Mouse (Mus musculus) midbrain, embryonic 12.5 days (tissue): ENCODE measurements around the gene Madcam1. TPM values are rescaled to one million over a fixed set of nuclear protein-coding genes. Genes with fewer than 3 reads are reported as not detected.

Experiments used
- ATAC-seq: fragments of 200-750 bp; cut with Nextera tagmentation; 2 replicates; pipeline ENCODE4 v1.8.0; 2017; ENCODE audit warnings: low read depth, moderate TSS enrichment, moderate library complexity; ENCODE audit not compliant: low FRiP score
- H3K27ac ChIP-seq: fragments of 300-500 bp; sonication (generic); replicated peaks from 2 replicates; pipeline ENCODE4 v1.5.1; 2016; ENCODE audit warnings: mild to moderate bottlenecking
- H3K27me3 ChIP-seq: fragments of 300-500 bp; sonication (generic); 2 replicates; pipeline ENCODE4 v1.6.1; 2016; ENCODE audit warnings: mild to moderate bottlenecking
- H3K36me3 ChIP-seq: fragments of 300-500 bp; sonication (generic); 2 replicates; pipeline ENCODE4 v1.6.1; 2016
- H3K4me1 ChIP-seq: fragments of 300-500 bp; sonication (generic); 2 replicates; pipeline ENCODE4 v1.6.1; 2016
- H3K4me2 ChIP-seq: fragments of 300-500 bp; sonication (generic); replicated peaks from 2 replicates; pipeline ENCODE4 v1.6.1; 2016; ENCODE audit warnings: mild to moderate bottlenecking, moderate library complexity
- H3K4me3 ChIP-seq: fragments of 300-500 bp; sonication (generic); 2 replicates; pipeline ENCODE4 v1.5.1; 2016; ENCODE audit warnings: mild to moderate bottlenecking
- H3K9ac ChIP-seq: fragments of 300-500 bp; sonication (generic); replicated peaks from 2 replicates; pipeline ENCODE4 v1.6.1; 2016; ENCODE audit warnings: mild to moderate bottlenecking, moderate library complexity
- H3K9me3 ChIP-seq: fragments of 300-500 bp; sonication (generic); 2 replicates; pipeline ENCODE4 v1.6.1; 2016; ENCODE audit warnings: mild to moderate bottlenecking
- WGBS: fragments of 180-500 bp; shearing (Covaris S2); methylation state at CpG from one replicate; pipeline ENCODE4 v1.1.7; 2016; 5-methylcytosine and 5-hydroxymethylcytosine counted together
- polyA plus RNA-seq: library from polyadenylated mRNA; unstranded; fragments of >200 nt; fragmentation: Nextera tagmentation; extraction: Ambion mirVana; gene quantifications from 2 replicates; pipeline ENCODE4 v1.2.1, GENCODE M21; 2016

The Madcam1 gene
- polyA plus RNA-seq, 1 experiment from 2014 or later, result 1.7 TPM

DNA sequence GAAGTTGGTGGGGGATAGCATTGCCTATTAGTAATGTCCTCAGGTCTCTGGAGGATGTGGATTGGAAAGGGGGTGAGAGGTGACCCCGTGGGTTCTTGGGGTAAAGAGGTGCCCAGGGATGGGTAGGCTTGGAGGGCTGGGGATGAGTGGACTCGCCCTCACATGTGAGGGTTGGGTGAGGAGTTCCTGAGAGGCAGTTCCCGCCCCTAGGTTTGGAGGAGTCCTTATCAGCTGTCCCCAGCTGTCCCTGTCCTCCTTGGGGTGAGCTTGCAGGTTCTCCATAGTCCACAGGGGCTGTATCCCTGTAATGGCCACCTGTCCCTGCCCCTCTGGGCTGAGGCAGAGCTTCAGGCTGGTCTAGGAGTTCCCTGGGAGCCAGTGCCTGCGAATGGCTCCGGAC is 41.6 kb downstream of the Madcam1 start:
- H3K9ac ChIP-seq, result peak overlapping the region; percentile 92
- H3K4me3 ChIP-seq, result peak overlapping the region; percentile 82
- no peaks in the 10 kb centered on the region for H3K9me3 ChIP-seq
- peak overlapping the region; percentile 98 for H3K4me2 ChIP-seq
- H3K27me3 ChIP-seq, result no peaks in the 10 kb centered on the region
- H3K27ac ChIP-seq, result no peak overlapping the region; the same call in 1 of the 2 replicates
- peaks cover 28% of the 10 kb centered on the region for H3K4me1 ChIP-seq
- ATAC-seq, result no peak
- H3K36me3 ChIP-seq, result peaks cover 34% of the 10 kb centered on the region
- WGBS, result 82% methylated on average over 5 of the region's 5 CpGs

DNA sequence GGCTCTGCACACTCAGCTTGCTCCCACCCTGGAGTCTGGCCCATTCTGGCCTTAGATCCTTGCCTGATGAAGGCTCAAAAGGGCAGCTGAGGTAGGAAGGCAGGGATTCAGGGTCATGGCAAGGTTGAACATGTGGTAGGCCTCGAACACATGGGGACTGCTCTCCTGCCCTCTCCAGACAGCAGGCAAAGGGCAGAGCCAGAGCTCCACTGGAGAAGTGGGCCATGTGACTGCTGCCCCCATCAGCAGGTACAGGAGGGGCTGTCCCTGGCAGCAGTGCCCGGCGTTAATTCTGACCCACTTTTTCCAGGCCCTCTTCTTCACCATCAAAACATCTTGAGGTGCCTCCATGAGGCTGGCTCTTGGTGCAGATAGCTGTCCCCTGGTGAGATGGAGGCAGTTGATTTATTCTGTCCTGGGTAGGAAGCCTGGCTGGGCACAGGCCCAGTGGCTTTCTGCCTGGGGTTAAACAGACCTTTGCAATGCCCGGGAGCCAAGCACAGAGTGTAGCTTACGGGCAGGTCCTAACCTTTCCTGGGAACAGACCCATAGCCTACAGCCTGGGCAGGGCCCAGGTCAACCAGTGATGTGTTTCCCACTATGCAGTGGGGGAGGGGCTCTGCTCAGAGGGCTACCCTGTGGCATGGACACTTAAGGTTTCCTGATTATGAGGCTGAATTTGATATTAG is 42.2 kb downstream of the Madcam1 start:
- H3K9me3 ChIP-seq, result no peaks in the 10 kb centered on the region
- peaks cover 25% of the 10 kb centered on the region for H3K4me1 ChIP-seq
- H3K9ac ChIP-seq, result peak overlapping the region; percentile 92
- H3K27me3 ChIP-seq, result no peaks in the 10 kb centered on the region
- H3K27ac ChIP-seq, result no peak overlapping the region; the same call in 1 of the 2 replicates
- peaks cover 40% of the 10 kb centered on the region for H3K36me3 ChIP-seq
- no peak for ATAC-seq
- peak overlapping the region; percentile 82 for H3K4me3 ChIP-seq
- peak overlapping the region; percentile 98 for H3K4me2 ChIP-seq
- 89% methylated on average over 5 of the region's 5 CpGs for WGBS

DNA sequence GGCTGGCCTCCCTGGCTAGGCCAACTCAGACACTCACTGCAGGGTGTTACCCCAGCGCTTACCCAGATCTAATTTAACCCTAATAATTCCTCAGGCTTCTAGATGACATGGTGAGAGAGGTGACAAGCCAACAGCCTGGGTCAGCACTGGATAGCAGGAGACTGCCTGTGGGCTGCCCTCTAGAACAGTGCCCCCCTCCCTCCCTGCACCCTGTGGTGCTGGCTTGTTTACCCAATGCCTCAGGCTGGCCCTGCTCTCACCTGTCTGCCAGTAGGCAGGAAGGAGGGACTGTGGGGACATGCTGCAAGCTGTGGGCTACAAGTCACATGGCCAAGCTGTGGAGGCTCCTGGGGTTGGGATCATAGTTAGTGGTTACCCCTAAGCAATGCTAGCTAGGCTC is 42.8 kb downstream of the Madcam1 start:
- no peaks in the 10 kb centered on the region for H3K9me3 ChIP-seq
- no peak for ATAC-seq
- H3K36me3 ChIP-seq, result peaks cover 46% of the 10 kb centered on the region
- 0 out of 2 replicates have a peak overlapping the region, but pooled peaks have one; percentile 17 for H3K4me2 ChIP-seq
- no peak overlapping the region for H3K27ac ChIP-seq
- 89% methylated on average over 1 of the region's 1 CpGs for WGBS
- H3K4me1 ChIP-seq, result peaks cover 25% of the 10 kb centered on the region
- no peaks in the 10 kb centered on the region for H3K27me3 ChIP-seq
- no peak overlapping the region for H3K9ac ChIP-seq
- H3K4me3 ChIP-seq, result no peak overlapping the region

DNA sequence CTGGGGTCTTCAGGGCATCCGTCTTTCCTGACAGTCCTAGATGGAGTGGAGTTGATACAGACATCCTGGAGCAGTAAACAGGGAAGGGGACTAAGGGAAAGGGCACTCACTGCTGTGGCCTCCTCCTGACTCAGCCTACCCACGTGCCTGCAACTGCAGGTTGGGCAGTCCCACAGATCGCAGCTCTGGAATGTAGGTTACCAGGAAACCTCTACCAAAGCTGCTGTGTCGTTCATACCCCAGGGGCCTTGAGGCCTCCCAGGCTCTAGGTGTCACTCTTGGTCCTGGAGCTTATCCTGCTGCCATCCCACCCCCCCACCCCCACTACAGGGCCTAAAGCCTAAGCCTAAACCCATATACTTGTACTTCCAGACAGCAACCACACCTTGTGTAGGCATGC is 43.4 kb downstream of the Madcam1 start:
- ATAC-seq, result no peak
- Histone ChIP-seq H3K4me2 (no peak overlapping the region), H3K4me1 (peaks cover 25% of the 10 kb centered on the region), H3K9me3 (no peaks in the 10 kb centered on the region), H3K9ac (no peak overlapping the region), H3K27ac (no peak overlapping the region), H3K36me3 (peaks cover 49% of the 10 kb centered on the region), H3K4me3 (no peak overlapping the region), H3K27me3 (no peaks in the 10 kb centered on the region)
- 77% methylated on average over 4 of the region's 4 CpGs for WGBS

DNA sequence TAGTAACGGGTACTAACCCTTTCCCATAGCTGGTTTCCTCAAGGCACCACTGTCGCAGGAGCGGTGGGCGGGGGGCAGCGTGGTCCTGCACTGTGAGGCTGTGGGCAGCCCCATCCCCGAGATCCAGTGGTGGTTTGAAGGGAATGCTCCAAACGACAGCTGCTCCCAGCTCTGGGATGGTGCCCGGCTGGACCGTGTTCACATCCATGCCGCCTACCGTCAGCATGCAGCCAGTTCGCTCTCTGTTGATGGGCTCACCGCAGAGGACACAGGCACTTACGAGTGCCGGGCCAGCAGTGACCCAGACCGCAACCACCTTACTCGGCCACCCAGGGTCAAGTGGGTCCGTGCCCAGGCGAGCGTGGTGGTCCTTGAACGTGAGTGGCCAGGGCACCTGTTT is 44.3 kb downstream of the Madcam1 start:
- Histone ChIP-seq H3K27ac (no peak overlapping the region), H3K4me1 (peaks cover 25% of the 10 kb centered on the region), H3K4me2 (no peak overlapping the region), H3K4me3 (no peak overlapping the region), H3K9me3 (no peaks in the 10 kb centered on the region), H3K27me3 (no peaks in the 10 kb centered on the region), H3K9ac (no peak overlapping the region), H3K36me3 (peaks cover 49% of the 10 kb centered on the region)
- WGBS, result 91% methylated on average over 21 of the region's 21 CpGs
- ATAC-seq, result no peak

DNA sequence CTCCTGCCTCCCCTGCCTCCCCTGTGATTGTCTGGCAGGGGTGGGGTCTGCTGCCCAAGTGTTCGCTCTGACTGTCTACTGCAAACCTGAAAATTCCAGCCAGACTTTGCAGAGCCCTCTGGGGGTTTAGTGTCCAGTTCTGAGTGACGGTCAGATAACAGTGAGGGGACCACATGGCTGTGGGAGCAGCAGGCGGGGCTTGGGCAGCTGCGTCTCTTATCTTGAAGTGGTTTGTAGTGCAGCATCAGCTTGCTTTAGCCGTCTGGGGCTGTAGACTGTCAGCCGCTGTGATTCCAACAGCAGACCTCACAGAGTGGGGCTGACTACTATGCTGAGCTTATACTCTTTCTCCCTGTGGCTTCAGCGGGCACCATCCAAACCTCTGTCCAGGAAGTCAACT is 44.9 kb downstream of the Madcam1 start:
- H3K27me3 ChIP-seq, result no peaks in the 10 kb centered on the region
- peaks cover 25% of the 10 kb centered on the region for H3K4me1 ChIP-seq
- H3K36me3 ChIP-seq, result peaks cover 49% of the 10 kb centered on the region
- H3K9me3 ChIP-seq, result no peaks in the 10 kb centered on the region
- H3K4me2 ChIP-seq, result no peak overlapping the region
- no peak for ATAC-seq
- H3K27ac ChIP-seq, result no peak overlapping the region
- H3K9ac ChIP-seq, result no peak overlapping the region
- WGBS, result 77% methylated on average over 7 of the region's 7 CpGs
- H3K4me3 ChIP-seq, result no peak overlapping the region

DNA sequence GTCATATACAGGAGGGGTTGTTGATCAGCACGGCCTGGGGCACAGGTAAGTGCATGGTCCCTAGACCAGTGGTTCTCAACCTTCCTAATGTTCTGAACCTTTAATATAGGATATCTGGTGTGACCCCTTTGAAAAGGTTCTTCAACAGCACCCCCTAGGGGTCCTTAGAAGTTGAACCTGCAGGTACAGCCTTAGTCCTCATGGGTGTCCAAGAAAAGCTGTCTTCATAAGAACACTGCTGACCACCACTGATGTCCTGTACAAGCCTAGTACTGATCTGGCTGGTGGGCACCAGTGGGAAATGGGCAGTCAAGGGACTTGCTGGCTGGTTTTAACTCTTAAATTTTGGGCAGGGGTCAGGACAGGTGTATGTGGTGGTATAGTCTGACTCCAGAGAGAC is 47.7 kb downstream of the Madcam1 start:
- 92% methylated on average over 1 of the region's 1 CpGs for WGBS
- Histone ChIP-seq H3K9me3 (no peaks in the 10 kb centered on the region), H3K36me3 (peaks cover 49% of the 10 kb centered on the region), H3K27me3 (peaks cover 26% of the 10 kb centered on the region), H3K4me2 (no peak overlapping the region), H3K27ac (no peak overlapping the region), H3K4me3 (no peak overlapping the region), H3K9ac (no peak overlapping the region), H3K4me1 (peaks cover 12% of the 10 kb centered on the region)
- ATAC-seq, result no peak

DNA sequence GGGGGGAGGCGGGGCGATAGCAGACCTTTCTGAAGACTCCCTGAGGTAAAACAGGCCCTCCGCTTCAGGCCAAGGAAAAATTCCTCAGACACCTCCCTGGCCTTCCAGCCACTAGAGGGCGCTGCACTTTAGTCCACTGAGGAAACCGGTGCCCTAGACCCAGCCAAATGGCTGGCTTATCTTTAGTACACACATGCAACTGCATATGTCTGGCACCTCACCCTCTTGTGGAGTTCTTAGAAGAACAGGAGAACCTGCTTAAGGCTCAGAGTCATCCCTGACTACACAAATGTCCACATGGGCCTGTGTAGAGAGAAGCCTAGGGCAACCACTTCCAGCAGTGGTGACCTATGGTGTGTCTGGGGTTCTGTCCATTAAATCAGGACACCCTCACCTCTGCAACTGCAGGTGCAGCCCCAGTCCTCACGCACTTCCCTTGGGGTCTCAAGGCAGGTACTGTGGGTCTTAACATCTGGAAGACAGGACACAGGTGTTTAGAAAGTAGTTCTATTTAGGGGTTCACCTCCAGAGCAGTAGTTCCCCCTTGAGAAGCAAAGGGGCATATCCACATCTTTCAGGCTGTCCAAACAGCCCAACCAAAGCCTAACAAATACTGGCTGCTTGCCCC is 48.3 kb downstream of the Madcam1 start:
- 13% methylated on average over 4 of the region's 6 CpGs for WGBS
- H3K36me3 ChIP-seq, result peaks cover 47% of the 10 kb centered on the region

DNA sequence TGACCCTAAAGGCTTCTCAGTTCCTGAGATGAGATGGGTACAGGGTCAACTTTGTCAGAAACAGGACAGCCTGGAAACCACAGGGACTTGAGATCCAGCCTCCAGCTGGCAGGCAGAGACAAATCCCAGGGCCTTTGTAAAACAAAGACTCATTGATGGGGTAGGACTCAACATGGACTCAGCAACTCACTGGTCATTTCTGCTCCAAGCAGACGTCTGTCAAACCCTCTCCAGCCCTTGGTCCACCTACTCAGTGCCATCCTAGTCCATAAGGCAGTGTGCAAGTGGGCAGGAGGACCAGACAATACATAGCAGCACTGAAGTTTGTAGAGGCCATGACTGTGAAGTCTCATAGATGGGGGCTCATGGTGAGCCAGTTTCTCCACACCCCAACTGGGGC is 48.8 kb downstream of the Madcam1 start:
- 38% methylated on average over 1 of the region's 1 CpGs for WGBS
- Histone ChIP-seq H3K4me3 (no peak overlapping the region), H3K9ac (no peak overlapping the region), H3K4me2 (no peak overlapping the region), H3K27ac (no peak overlapping the region), H3K36me3 (peaks cover 43% of the 10 kb centered on the region), H3K4me1 (peaks cover 18% of the 10 kb centered on the region), H3K27me3 (peaks cover 38% of the 10 kb centered on the region), H3K9me3 (no peaks in the 10 kb centered on the region)
- no peak for ATAC-seq

More for the DNA sequence above, 48.3 kb downstream of the Madcam1 start:
- Histone ChIP-seq H3K27ac (no peak overlapping the region), H3K9ac (no peak overlapping the region), H3K4me3 (no peak overlapping the region), H3K27me3 (peaks cover 32% of the 10 kb centered on the region), H3K4me2 (no peak overlapping the region), H3K9me3 (no peaks in the 10 kb centered on the region), H3K4me1 (peaks cover 15% of the 10 kb centered on the region)
- ATAC-seq, result no peak

DNA sequence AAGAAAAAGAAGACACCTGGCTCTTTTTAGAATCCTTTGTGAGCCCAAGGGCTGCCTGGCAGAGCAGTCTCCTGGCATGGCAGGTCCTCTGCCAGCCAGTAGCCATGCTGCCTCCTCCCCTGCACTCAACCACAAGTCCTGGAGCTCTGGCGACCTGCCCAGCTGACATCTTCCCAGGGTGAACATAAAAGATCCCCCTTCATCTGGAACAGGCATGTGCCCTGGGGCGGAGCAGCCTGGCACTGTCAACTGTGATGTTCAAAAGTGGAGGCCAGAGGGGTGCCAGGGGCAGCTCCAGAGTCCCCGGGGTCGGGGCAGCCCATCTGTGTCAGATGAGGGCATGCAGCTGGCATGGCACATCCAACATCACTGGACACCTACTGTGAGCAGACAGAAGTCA is 50.6 kb downstream of the Madcam1 start:
- H3K27me3 ChIP-seq, result peaks cover 56% of the 10 kb centered on the region
- no peaks in the 10 kb centered on the region for H3K9me3 ChIP-seq
- 77% methylated on average over 4 of the region's 4 CpGs for WGBS
- no peak overlapping the region for H3K4me3 ChIP-seq
- peaks cover 24% of the 10 kb centered on the region for H3K36me3 ChIP-seq
- ATAC-seq, result no peak
- no peak overlapping the region for H3K27ac ChIP-seq
- H3K9ac ChIP-seq, result no peak overlapping the region
- peaks cover 18% of the 10 kb centered on the region for H3K4me1 ChIP-seq
- no peak overlapping the region for H3K4me2 ChIP-seq

DNA sequence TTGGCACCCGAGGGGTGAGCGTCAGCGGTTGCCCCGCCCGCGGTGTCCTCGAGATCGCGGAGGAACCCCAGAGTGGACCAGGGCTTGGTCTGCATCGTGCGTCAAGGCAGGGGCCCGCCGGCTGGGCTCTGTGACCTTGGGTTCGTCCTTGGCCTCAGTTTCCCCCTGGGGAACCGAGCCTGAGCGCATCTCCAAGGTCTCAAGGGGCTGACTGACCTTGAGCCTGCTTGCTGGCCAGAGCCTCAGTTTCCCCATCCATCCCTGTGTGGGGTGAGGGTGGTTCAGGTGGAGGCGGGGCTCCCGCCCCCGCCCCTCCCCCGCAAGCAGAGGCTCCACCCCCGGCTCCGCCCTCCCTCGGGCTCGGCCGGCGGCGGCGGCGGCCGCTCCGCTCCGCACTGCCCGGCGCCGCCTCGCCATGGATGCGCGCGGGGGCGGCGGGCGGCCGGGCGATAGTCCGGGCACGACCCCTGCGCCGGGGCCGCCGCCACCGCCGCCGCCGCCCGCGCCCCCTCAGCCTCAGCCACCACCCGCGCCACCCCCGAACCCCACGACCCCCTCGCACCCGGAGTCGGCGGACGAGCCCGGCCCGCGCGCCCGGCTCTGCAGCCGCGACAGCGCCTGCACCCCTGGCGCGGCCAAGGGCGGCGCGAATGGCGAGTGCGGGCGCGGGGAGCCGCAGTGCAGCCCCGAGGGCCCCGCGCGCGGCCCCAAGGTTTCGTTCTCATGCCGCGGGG is 52.1 kb downstream of the Madcam1 start, which contains the start of gene Hcn2:
TSS of gene Hcn2 (plus strand) at position 381 of the 734 bp plus-strand sequence.
- H3K27me3 ChIP-seq, result peaks cover 62% of the 10 kb centered on the region
- H3K9me3 ChIP-seq, result no peaks in the 10 kb centered on the region
- peak within 1 kb of the TSS; percentile 58 for H3K9ac ChIP-seq
- 3% methylated on average over 26 of the region's 91 CpGs for WGBS
- peak within 1 kb of the TSS; percentile 64 for H3K4me3 ChIP-seq
- ATAC-seq, result peak; percentile 48
- H3K36me3 ChIP-seq, result peaks cover 10% of the 10 kb centered on the region
- H3K4me1 ChIP-seq, result peaks cover 18% of the 10 kb centered on the region
- H3K4me2 ChIP-seq, result peak within 1 kb of the TSS; percentile 95
- no peak within 1 kb of the TSS for H3K27ac ChIP-seq

DNA sequence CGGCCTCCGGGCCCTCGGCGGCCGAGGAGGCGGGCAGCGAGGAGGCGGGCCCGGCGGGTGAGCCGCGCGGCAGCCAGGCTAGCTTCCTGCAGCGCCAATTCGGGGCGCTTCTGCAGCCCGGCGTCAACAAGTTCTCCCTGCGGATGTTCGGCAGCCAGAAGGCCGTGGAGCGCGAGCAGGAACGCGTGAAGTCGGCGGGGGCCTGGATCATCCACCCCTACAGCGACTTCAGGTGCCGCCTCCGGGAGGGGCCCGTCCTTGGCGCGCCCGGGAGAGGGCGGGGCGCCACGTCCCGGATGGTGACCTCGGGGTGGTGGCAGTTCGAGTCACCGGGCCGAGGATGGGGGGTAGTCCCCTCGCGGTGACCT is 52.6 kb downstream of the Madcam1 start:
- Histone ChIP-seq H3K9ac (peak overlapping the region; percentile 58), H3K4me3 (peak overlapping the region; percentile 64), H3K27me3 (peaks cover 62% of the 10 kb centered on the region), H3K27ac (no peak overlapping the region), H3K4me2 (peak overlapping the region; percentile 95), H3K36me3 (peaks cover 4% of the 10 kb centered on the region), H3K9me3 (no peaks in the 10 kb centered on the region), H3K4me1 (peaks cover 18% of the 10 kb centered on the region)
- 0 out of 2 replicates have a peak, but pooled peaks have one; percentile 21 for ATAC-seq
- under 1% methylated on average over 39 of the region's 44 CpGs for WGBS
